Mouse (Mus musculus) adrenal gland, adult (tissue): ENCODE measurements around the gene Adck1.
"Not testable (repeated sequence)": the region's sequence is repeated elsewhere in the genome, so short reads cannot be mapped to it uniquely, and the experiment has no call there.

ENCODE experiments used
- DNase-seq, 2 experiments: peaks; one replicate each; pipeline ENCODE4 v3.0.0; 2022 to 2023; ENCODE audit warnings: low spot score in 1 of 2; ENCODE audit not compliant: inconsistent age in 2 of 2

The Adck1 gene

GRCm38 (mm10) chr12:88360441-88361119, at the start of gene Adck1:
Gene Adck1, plus strand, starts transcription at chr12:88360554.
- DNase-seq = peak; percentile 91 to 98

GRCm38 (mm10) chr12:88314556-88314955, 45.8 kb upstream of the Adck1 start:
- DNase-seq = no peak

GRCm38 (mm10) chr12:88323926-88324325, 36.4 kb upstream of the Adck1 start, which contains the start of gene Gm5039:
Gene Gm5039, minus strand, starts transcription at chr12:88324026.
- DNase-seq = not testable (repeated sequence)

GRCm38 (mm10) chr12:88336662-88337413, 23.5 kb upstream of the Adck1 start:
- not testable (repeated sequence) for DNase-seq

GRCm38 (mm10) chr12:88341286-88341685, 19.1 kb upstream of the Adck1 start:
- DNase-seq = not testable (repeated sequence)

- no peak for DNase-seq
Observed at GRCm38 (mm10) chr12:88354182-88354702, 6.1 kb upstream of the Adck1 start.

GRCm38 (mm10) chr12:88361120-88361445, 729 bp downstream of the Adck1 start:
- no peak for DNase-seq

GRCm38 (mm10) chr12:88367673-88368072, 7.3 kb downstream of the Adck1 start:
- no peak for DNase-seq

- DNase-seq = peak; percentile 48 to 58
Observed at GRCm38 (mm10) chr12:88368618-88369017, 8.3 kb downstream of the Adck1 start.

- not testable (repeated sequence) for DNase-seq
Observed at GRCm38 (mm10) chr12:88369690-88370089, 9.3 kb downstream of the Adck1 start.

GRCm38 (mm10) chr12:88370321-88370720, 10.0 kb downstream of the Adck1 start:
- DNase-seq = not testable (repeated sequence)

- no peak for DNase-seq
Observed at GRCm38 (mm10) chr12:88372018-88372417, 11.7 kb downstream of the Adck1 start.

- peak in 1 of 2 experiments; percentile 68 for DNase-seq
Observed at GRCm38 (mm10) chr12:88376820-88377219, 16.5 kb downstream of the Adck1 start.

- DNase-seq = no peak
Observed at GRCm38 (mm10) chr12:88378256-88378655, 17.9 kb downstream of the Adck1 start.

- DNase-seq = no peak
Observed at GRCm38 (mm10) chr12:88388832-88389231, 28.5 kb downstream of the Adck1 start.

GRCm38 (mm10) chr12:88398658-88399057, 38.3 kb downstream of the Adck1 start:
- no peak for DNase-seq

- no peak for DNase-seq
Observed at GRCm38 (mm10) chr12:88403541-88403940, 43.2 kb downstream of the Adck1 start.

GRCm38 (mm10) chr12:88405113-88405512, 44.8 kb downstream of the Adck1 start:
- DNase-seq = peak; percentile 52 to 84

GRCm38 (mm10) chr12:88407996-88408322, 47.6 kb downstream of the Adck1 start:
- no peak for DNase-seq

GRCm38 (mm10) chr12:88408323-88409047, 48.1 kb downstream of the Adck1 start:
- DNase-seq = no peak

GRCm38 (mm10) chr12:88413239-88413638, 52.9 kb downstream of the Adck1 start:
- DNase-seq = no peak
